Mouse (Mus musculus) 3T3-L1 (cell line): Measurements from ENCODE around the gene Exoc3l4.

Source experiments
- DNase-seq: peaks from one replicate; pipeline ENCODE4 v3.0.0-alpha.2; 2015; ENCODE audit warnings: low read depth, low spot score

Gene Exoc3l4

GRCm38 (mm10) chr12:111411631-111412355, 5.0 kb upstream of the Exoc3l4 start:
- peak; percentile 70 for DNase-seq

GRCm38 (mm10) chr12:111412581-111413284, 4.1 kb upstream of the Exoc3l4 start:
- DNase-seq: peak; percentile 62

- peak; percentile 95 for DNase-seq
Observed at GRCm38 (mm10) chr12:111413300-111413699, 3.5 kb upstream of the Exoc3l4 start.

GRCm38 (mm10) chr12:111419918-111420317, 3.1 kb downstream of the Exoc3l4 start:
- no peak for DNase-seq

- peak; percentile 58 for DNase-seq
Observed at GRCm38 (mm10) chr12:111420946-111421709, 4.3 kb downstream of the Exoc3l4 start.

- DNase-seq: no peak
Observed at GRCm38 (mm10) chr12:111422852-111423251, 6.0 kb downstream of the Exoc3l4 start.

GRCm38 (mm10) chr12:111423570-111424129, 6.8 kb downstream of the Exoc3l4 start:
- no peak for DNase-seq

GRCm38 (mm10) chr12:111424547-111424946, 7.7 kb downstream of the Exoc3l4 start:
- no peak for DNase-seq

GRCm38 (mm10) chr12:111425258-111425657, 8.4 kb downstream of the Exoc3l4 start:
- peak; percentile 94 for DNase-seq

- DNase-seq: peak; percentile 91
Observed at GRCm38 (mm10) chr12:111425789-111426460, 9.1 kb downstream of the Exoc3l4 start.

GRCm38 (mm10) chr12:111427438-111428113, 10.8 kb downstream of the Exoc3l4 start:
- DNase-seq: peak; percentile 74

- no peak for DNase-seq
Observed at GRCm38 (mm10) chr12:111428364-111428763, 11.5 kb downstream of the Exoc3l4 start.

- DNase-seq: peak; percentile 80
Observed at GRCm38 (mm10) chr12:111428961-111429911, 12.4 kb downstream of the Exoc3l4 start.

- DNase-seq: peak; percentile 86
Observed at GRCm38 (mm10) chr12:111430049-111430867, 13.4 kb downstream of the Exoc3l4 start.

GRCm38 (mm10) chr12:111430868-111431817, 14.3 kb downstream of the Exoc3l4 start:
- peak; percentile 84 for DNase-seq

- DNase-seq: no peak
Observed at GRCm38 (mm10) chr12:111432097-111432496, 15.3 kb downstream of the Exoc3l4 start.

- no peak for DNase-seq
Observed at GRCm38 (mm10) chr12:111432751-111433331, 16.0 kb downstream of the Exoc3l4 start.
